Mouse (Mus musculus) adrenal gland, postnatal 36 days (tissue): Measurements from ENCODE around the gene Olfr1034. TPM values are rescaled to one million over a fixed set of nuclear protein-coding genes. Genes with fewer than 3 reads are reported as not detected.
"Not testable (repeated sequence)": the region's sequence is repeated elsewhere in the genome, so short reads cannot be mapped to it uniquely, and the experiment has no call there.

Experiments
- DNase-seq, 2 experiments: peaks; one replicate each; pipeline ENCODE4 v3.0.0; 2021; ENCODE audit warnings: mixed read lengths in 1 of 2
- long read RNA-seq, 2 experiments: library from polyadenylated mRNA; stranded (forward); transcript quantifications; one replicate each; pipeline ENCODE4 v2.0.0; 2021; ENCODE audit warnings: borderline sequencing depth in 2 of 2
- total RNA-seq, 2 experiments: library from RNA; stranded (reverse); gene quantifications; 2 replicates each; pipeline ENCODE4 v1.2.3; 2021

Olfr1034 gene
- total RNA-seq = under 1 TPM in 1 of 2 experiments, not detected in 1; 0.33 TPM
- long read RNA-seq, experiment 1 = 0 reads
- long read RNA-seq, experiment 2 = 0 reads

GRCm38 (mm10) chr2:86045561-86045960, at the start of gene Olfr1034:
Olfr1034 (plus strand) TSS chr2:86045861.
- DNase-seq = no peak

DNA sequence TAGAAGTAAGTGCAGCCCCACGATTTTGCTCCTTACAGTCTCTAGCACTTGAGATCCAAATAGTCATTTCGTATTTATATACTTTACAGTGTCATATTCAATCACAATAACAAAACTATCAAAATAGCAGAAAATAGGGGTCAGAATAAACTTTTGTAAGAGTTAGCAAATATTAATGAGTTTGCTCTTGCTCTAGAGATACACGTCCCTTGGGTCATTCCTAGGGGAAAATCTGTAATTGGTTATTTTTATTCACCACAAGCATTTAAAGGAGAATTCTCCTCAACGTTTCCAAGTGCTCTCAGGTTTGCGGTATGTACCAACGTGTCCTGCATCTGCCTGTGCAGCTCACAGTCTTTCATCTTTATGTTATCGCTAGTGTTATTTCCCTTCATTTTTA, 40.4 kb upstream of the Olfr1034 start, which contains the start of gene Olfr1032:
TSS of gene Olfr1032 (plus strand) at position 301 of the 400 bp plus-strand sequence.
- DNase-seq = no peak

DNA sequence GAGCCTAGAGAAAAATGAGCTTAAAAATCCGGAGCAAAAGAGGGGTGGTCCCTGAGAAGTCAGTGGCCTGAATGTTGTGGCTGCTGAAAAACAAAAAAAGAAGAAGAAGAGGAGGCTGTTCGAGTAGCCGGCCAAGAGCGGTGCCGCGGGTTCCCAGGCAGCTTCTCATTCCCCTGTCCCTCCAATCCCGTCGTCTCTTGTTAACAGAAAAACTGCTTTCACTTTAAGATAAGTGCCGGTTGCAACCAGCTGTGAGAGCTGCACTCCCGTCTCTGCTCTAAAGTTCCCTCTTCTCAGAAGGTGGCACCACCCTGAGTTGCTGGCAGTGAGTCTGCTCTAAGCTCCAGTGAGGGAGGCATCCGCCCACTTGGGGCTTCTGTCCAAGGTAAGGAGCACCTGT, 25.3 kb upstream of the Olfr1034 start, which contains the start of gene Olfr1033:
TSS of gene Olfr1033 (plus strand) at position 228 of the 400 bp plus-strand sequence.
- peak; percentile 2 to 12 for DNase-seq

- not testable (repeated sequence) for DNase-seq
These were observed 24.1 kb upstream of the Olfr1034 start for GRCm38 (mm10) chr2:86021518-86021917.

DNA sequence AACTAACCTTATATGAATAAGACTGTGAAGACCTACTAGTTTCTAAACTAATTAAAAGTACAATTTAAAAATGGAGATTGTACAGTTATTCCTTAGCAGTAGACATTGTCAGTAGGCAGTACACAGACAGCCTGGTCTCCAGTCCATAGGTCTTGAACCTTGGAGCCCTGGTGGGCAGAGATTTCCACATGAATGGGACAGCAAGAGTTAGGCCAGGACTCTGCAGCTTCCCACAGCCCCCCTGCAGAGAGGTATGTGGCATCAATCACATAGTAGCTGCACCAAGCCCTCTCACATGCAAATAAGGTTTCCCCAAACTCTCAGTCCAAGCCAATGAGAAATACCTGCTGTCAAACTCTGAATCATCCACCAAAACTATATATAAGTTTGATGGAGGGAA, 5.1 kb downstream of the Olfr1034 start:
- DNase-seq = not testable (repeated sequence)

GRCm38 (mm10) chr2:86063766-86064165, 18.1 kb downstream of the Olfr1034 start:
- DNase-seq = not testable (repeated sequence)

- no peak for DNase-seq
These were observed 24.5 kb downstream of the Olfr1034 start for GRCm38 (mm10) chr2:86070189-86070588.

DNA sequence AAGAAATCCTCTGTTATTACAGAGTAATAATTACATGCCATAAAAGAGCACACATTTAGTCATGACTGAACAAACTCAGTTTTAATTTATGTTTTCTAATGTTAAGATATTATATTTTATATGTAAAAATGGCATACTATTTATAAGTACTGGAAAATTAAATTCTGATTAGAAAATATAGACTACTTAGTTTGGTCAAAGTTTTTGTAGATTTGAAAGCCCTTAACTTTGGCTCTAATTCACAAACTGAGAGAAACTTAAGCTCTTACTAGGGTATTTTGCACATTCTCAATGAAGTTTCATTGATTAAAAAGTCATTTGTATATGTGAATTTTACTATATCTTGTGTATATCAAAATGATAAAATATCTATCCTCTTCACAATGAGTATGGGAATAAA, 28.0 kb downstream of the Olfr1034 start, which contains the start of gene Olfr1036:
TSS of gene Olfr1036 (plus strand) at position 301 of the 400 bp plus-strand sequence.
- not testable (repeated sequence) for DNase-seq

- not testable (repeated sequence) for DNase-seq
These were observed 34.8 kb downstream of the Olfr1034 start for GRCm38 (mm10) chr2:86080478-86080877.

GRCm38 (mm10) chr2:86087285-86087684, 41.6 kb downstream of the Olfr1034 start, which contains the start of gene Olfr1037:
Olfr1037 (minus strand) TSS chr2:86087385.
- DNase-seq = no peak

Other genes with a start within 250 kb of the Olfr1034 start
- gene Olfr1016, start 243.3 kb upstream of the Olfr1034 start, total RNA-seq = not detected
- not detected for gene Olfr1018, start 227.4 kb upstream of the Olfr1034 start, total RNA-seq
- not detected for gene Olfr1019, start 200.4 kb upstream of the Olfr1034 start, total RNA-seq
- gene Olfr1020, start 198.8 kb upstream of the Olfr1034 start, total RNA-seq = not detected
- gene Olfr1022, start 177.3 kb upstream of the Olfr1034 start, total RNA-seq = not detected
- gene Olfr1023, start 160.2 kb upstream of the Olfr1034 start, total RNA-seq = not detected
- not detected for gene Olfr1024, start 140.8 kb upstream of the Olfr1034 start, total RNA-seq
- not detected for gene Olfr1025-ps1, start 130.7 kb upstream of the Olfr1034 start, total RNA-seq
- gene Olfr1026, start 124.3 kb upstream of the Olfr1034 start, total RNA-seq = not detected
- gene Olfr1028, start 95.4 kb upstream of the Olfr1034 start, total RNA-seq = not detected
- not detected for gene Olfr1029, start 72.0 kb upstream of the Olfr1034 start, total RNA-seq
- not detected for gene Olfr1030, start 66.6 kb upstream of the Olfr1034 start, total RNA-seq
- gene Olfr1031, start 55.6 kb upstream of the Olfr1034 start, total RNA-seq = not detected
- gene Olfr1032, start 40.3 kb upstream of the Olfr1034 start, total RNA-seq = not detected
- 1 to 10 TPM; 4.8 to 5.8 TPM for gene Olfr1033, start 25.2 kb upstream of the Olfr1034 start, total RNA-seq
- not detected for gene Olfr1036, start 28.1 kb downstream of the Olfr1034 start, total RNA-seq
- not detected for gene Olfr1037, start 41.5 kb downstream of the Olfr1034 start, total RNA-seq
- not detected for gene Olfr1039, start 90.1 kb downstream of the Olfr1034 start, total RNA-seq
- not detected for gene Olfr1040, start 100.9 kb downstream of the Olfr1034 start, total RNA-seq
- gene Olfr1042, start 116.0 kb downstream of the Olfr1034 start, total RNA-seq = not detected
- gene Olfr1043, start 121.7 kb downstream of the Olfr1034 start, total RNA-seq = not detected
- gene Olfr1044, start 132.0 kb downstream of the Olfr1034 start, total RNA-seq = not detected
- gene Olfr52, start 139.8 kb downstream of the Olfr1034 start, total RNA-seq = not detected
- gene Olfr1045, start 157.1 kb downstream of the Olfr1034 start, total RNA-seq = not detected
- not detected for gene Olfr1046, start 173.5 kb downstream of the Olfr1034 start, total RNA-seq
- gene Olfr1047, start 185.5 kb downstream of the Olfr1034 start, total RNA-seq = not detected
- gene Olfr1048, start 194.4 kb downstream of the Olfr1034 start, total RNA-seq = not detected
- not detected for gene Olfr1049, start 212.5 kb downstream of the Olfr1034 start, total RNA-seq
- gene Olfr1051, start 233.2 kb downstream of the Olfr1034 start, total RNA-seq = not detected
- not detected for gene Olfr1052, start 246.6 kb downstream of the Olfr1034 start, total RNA-seq